Mouse (Mus musculus) testis, adult 2 months (tissue): ENCODE data around the gene Arntl.

Experiments used
- CTCF ChIP-seq: fragments of 200-500 bp; IDR thresholded peaks from 2 replicates; pipeline ENCODE4 v1.5.1; 2012; ENCODE audit warnings: low read depth, mild to moderate bottlenecking, inconsistent platforms, low read length, moderate library complexity; ENCODE audit not compliant: control insufficient read depth, insufficient read depth, insufficient replicate concordance
- POLR2A ChIP-seq: fragments of 200-500 bp; IDR thresholded peaks from 2 replicates; pipeline ENCODE4 v1.6.1; 2012; ENCODE audit warnings: low read depth, mild to moderate bottlenecking, inconsistent platforms, low read length, moderate library complexity; ENCODE audit not compliant: control insufficient read depth

- no peak for TF ChIP-seq CTCF
- no peak for TF ChIP-seq POLR2A
These were observed 28.9 kb downstream of the Arntl start for GRCm38 (mm10) chr7:113236135-113236534.
